Mouse (Mus musculus) hindbrain, postnatal 0 days (tissue): ENCODE measurements around the gene Krt9. TPM values are rescaled to one million over a fixed set of nuclear protein-coding genes. Genes with fewer than 3 reads are reported as not detected.

Experiments used
- ATAC-seq: fragments of 200-750 bp; cut with Nextera tagmentation; 2 replicates; pipeline ENCODE4 v1.8.0; 2017; ENCODE audit warnings: mild to moderate bottlenecking, moderate TSS enrichment, moderate library complexity
- DNase-seq: peaks from one replicate; pipeline ENCODE4 v3.0.0-alpha.2; 2015; ENCODE audit warnings: low spot score
- H3K27ac ChIP-seq: fragments of 300-500 bp; sonication (generic); 2 replicates; pipeline ENCODE4 v1.5.1; 2014; ENCODE audit warnings: mild to moderate bottlenecking
- H3K27me3 ChIP-seq: fragments of 300-500 bp; sonication (generic); 2 replicates; pipeline ENCODE4 v1.6.1; 2014; ENCODE audit warnings: low read length, mixed read lengths; ENCODE audit not compliant: insufficient read depth
- H3K36me3 ChIP-seq: fragments of 300-500 bp; sonication (generic); 2 replicates; pipeline ENCODE4 v1.6.1; 2014; ENCODE audit warnings: low read length, mixed read lengths; ENCODE audit not compliant: insufficient read depth
- H3K4me1 ChIP-seq: fragments of 300-500 bp; sonication (generic); 2 replicates; pipeline ENCODE4 v1.6.1; 2014; ENCODE audit warnings: antibody characterized with exemption, low read length, mixed read lengths; ENCODE audit not compliant: insufficient read depth
- H3K4me2 ChIP-seq: fragments of 300-500 bp; sonication (generic); 2 replicates; pipeline ENCODE4 v1.6.1; 2014; ENCODE audit warnings: low read depth, mild to moderate bottlenecking, low read length, moderate library complexity, mixed read lengths
- H3K4me3 ChIP-seq: fragments of 300-500 bp; sonication (generic); 2 replicates; pipeline ENCODE4 v1.5.1; 2014; ENCODE audit warnings: low read length
- H3K9ac ChIP-seq: fragments of 300-500 bp; sonication (generic); replicated peaks from 2 replicates; pipeline ENCODE4 v1.6.1; 2014; ENCODE audit warnings: mild to moderate bottlenecking, low read length, moderate library complexity, mixed read lengths
- H3K9me3 ChIP-seq: fragments of 300-500 bp; sonication (generic); 2 replicates; pipeline ENCODE4 v1.6.1; 2016; ENCODE audit warnings: low read length, mixed read lengths
- CTCF ChIP-seq: IDR thresholded peaks from 2 replicates; pipeline ENCODE4 v1.5.1; 2016; ENCODE audit warnings: antibody characterized with exemption, control low read depth, low read depth
- WGBS: fragments of 180-500 bp; shearing (Covaris S2); extraction: QIAGEN DNeasy Blood & Tissue Kit; methylation state at CpG from one replicate; pipeline ENCODE4 v1.1.7; 2014; 5-methylcytosine and 5-hydroxymethylcytosine counted together
- polyA plus RNA-seq: library from polyadenylated mRNA; unstranded; fragments of >200 nt; fragmentation: Nextera tagmentation; extraction: Ambion mirVana; gene quantifications from 2 replicates; pipeline ENCODE4 v1.2.1, GENCODE M21; 2015
- total RNA-seq: library from RNA; depleted of rRNA; stranded (reverse); fragments of >200 nt; gene quantifications from 2 replicates; pipeline ENCODE4 v1.2.3, GENCODE M21; 2014

Krt9 gene
- total and polyA plus RNA-seq, 2 experiments from 2014 or later: 0.05 to 0.18 TPM

DNA sequence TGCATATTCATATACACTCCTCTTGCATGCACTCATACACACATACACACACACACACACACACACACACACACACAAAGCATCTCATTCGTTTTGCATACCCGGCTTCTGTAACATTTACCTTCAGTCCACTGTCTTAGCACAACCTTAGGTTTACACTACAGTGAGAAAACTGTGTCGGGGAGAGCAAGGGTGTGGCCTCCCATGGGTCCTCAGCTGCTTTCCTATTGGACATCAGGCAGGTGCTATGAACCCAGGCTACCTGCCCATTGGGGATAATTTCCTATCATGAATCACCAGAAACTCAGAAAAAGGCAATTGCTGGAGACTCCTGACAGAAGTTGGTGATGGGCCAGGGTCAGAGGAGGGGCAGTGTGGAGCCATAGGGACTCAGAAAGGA, 35.7 kb downstream of the Krt9 start:
- Histone ChIP-seq H3K36me3 (no peaks in the 10 kb centered on the region), H3K4me2 (no peak overlapping the region), H3K27me3 (no peaks in the 10 kb centered on the region), H3K27ac (no peak overlapping the region), H3K4me3 (no peak overlapping the region), H3K9me3 (no peaks in the 10 kb centered on the region), H3K4me1 (no peaks in the 10 kb centered on the region), H3K9ac (no peak overlapping the region)
- ATAC-seq: no peak
- DNase-seq: no peak
- 84% methylated on average over 3 of the region's 3 CpGs for WGBS
- no peak for TF ChIP-seq CTCF

DNA sequence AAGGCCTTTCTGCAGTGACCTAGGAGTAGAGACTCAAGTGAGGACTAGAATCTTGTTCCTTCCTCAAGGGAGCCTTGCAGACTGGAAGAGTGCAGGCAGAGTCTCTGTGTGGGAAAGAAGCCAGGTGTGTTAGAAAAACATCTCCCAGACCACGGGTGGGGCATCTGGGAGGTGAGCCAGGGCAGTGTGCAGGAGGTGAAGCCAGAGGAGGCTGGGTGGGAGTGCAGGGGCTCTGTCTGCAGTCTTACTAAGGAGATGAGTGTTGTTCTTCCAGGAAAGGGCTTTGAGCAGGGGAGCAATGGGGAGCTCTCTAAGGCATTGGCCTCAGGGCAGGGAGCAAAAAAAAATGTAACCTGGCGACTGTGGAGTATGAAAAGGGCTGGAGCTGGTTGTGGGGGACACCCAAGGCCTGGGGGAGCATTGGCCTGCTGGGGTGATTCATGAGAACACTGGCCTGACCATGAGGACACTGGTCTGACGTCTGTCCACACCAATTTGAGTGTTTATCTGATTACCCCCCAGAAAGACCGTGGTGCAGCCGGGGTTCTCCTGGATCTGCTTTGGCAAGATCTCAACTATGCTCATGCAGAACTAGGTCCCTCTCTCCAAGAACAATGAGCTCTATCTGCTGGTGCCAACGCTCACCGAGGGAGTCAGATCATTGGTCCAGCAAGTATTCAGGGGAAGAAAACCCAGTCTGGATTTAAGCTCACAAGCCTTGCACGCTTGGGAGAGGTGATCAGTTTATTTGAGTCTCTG, 37.4 kb downstream of the Krt9 start:
- ATAC-seq (no peak), DNase-seq (no peak)
- 47% methylated on average over 8 of the region's 8 CpGs for WGBS
- H3K9ac ChIP-seq: no peak overlapping the region
- no peak for TF ChIP-seq CTCF
- H3K27ac ChIP-seq: no peak overlapping the region
- no peak overlapping the region for H3K4me3 ChIP-seq
- H3K4me1 ChIP-seq: no peaks in the 10 kb centered on the region
- no peaks in the 10 kb centered on the region for H3K9me3 ChIP-seq
- H3K27me3 ChIP-seq: no peaks in the 10 kb centered on the region
- no peaks in the 10 kb centered on the region for H3K36me3 ChIP-seq
- no peak overlapping the region for H3K4me2 ChIP-seq

DNA sequence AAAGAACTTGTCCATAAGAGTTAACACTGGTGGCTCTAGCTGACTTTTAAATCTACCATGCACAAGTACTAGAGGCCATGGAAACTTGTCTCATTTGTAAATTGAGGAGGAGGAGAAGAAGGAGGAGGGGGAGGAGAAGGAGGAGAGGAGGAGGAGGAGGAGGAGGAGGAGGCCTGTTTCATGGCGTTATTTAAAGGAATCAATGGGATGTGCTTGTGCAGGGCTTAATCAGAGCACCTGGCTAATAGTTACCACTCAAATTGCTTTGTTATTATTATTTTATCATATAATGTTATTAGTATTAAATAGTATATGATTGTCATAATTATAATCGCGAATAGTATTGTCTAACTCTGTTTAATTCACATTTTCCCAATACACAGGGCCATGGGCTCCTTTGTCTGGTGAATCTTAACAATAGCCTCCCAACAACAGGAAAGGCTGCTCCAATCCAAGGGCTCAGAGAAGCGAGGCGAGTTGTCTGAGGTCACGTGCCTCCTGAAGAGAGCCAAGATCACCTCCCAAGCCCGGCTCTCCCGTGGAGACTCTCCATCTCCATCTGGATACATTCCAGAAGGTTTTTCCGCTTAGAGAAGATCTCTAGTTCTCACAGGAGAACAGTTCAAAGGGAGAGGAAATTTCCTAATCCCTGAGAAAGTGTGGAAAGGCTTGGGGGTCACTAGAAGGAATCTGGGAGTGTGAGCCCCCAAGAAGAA, 44.3 kb downstream of the Krt9 start, which contains the start of gene Krt19:
Gene Krt19 (minus strand): TSS at position 51 of the 716 bp plus-strand sequence.
- no peak within 1 kb of the TSS for H3K4me2 ChIP-seq
- WGBS: 30% methylated on average over 9 of the region's 9 CpGs
- peaks cover 18% of the 10 kb centered on the region; the same call in 1 of the 2 replicates for H3K27me3 ChIP-seq
- ATAC-seq (no peak), DNase-seq (peak; percentile 43)
- H3K4me3 ChIP-seq: no peak within 1 kb of the TSS
- H3K36me3 ChIP-seq: no peaks in the 10 kb centered on the region
- H3K9me3 ChIP-seq: no peaks in the 10 kb centered on the region
- H3K4me1 ChIP-seq: 0 out of 2 replicates have a peak, but pooled peaks cover 4% of the 10 kb centered on the region
- H3K27ac ChIP-seq: no peak within 1 kb of the TSS
- no peak within 1 kb of the TSS for H3K9ac ChIP-seq
- TF ChIP-seq CTCF: no peak

DNA sequence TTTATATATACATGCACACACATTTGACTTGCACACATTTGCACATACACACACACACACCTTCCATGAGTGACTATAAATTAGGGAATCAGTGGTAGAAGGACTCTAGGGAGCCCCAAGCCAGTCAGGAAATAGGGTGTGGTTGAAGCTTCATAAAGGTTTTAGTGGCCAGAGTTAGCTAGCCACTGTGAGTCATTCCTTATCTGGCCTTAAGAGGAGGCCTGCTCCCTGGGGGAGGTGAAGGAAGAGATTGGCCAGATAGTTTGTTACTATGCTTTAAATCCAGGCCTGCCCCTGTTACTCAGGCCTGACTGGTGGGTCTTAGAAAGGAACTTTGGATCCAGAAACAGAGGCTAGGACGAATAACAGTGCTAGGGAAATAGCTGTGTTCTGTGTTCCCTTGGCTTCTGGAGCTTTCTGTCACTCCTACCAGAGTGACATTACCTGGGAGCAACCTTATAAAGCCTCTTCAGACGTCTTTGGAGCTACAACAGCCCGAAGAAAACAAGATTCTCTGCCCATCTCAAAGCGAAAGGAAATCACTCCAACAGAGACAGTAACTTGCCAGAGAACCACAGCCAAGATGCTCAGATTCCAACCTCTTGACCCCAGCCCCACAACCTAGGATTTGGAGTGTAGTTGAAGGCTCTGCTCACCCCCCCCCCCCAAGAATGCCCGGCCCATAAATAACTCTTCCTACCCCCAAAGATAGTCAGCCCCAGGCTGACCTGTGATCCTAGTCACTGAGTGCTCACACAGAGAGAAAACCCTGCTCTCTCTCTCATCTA, 45.3 kb downstream of the Krt9 start:
- Histone ChIP-seq H3K4me1 (0 out of 2 replicates have a peak, but pooled peaks cover 4% of the 10 kb centered on the region), H3K9me3 (no peaks in the 10 kb centered on the region), H3K27me3 (peaks cover 18% of the 10 kb centered on the region; the same call in 1 of the 2 replicates), H3K27ac (no peak overlapping the region), H3K4me3 (no peak overlapping the region), H3K4me2 (no peak overlapping the region), H3K9ac (no peak overlapping the region), H3K36me3 (no peaks in the 10 kb centered on the region)
- ATAC-seq (no peak), DNase-seq (no peak)
- WGBS: 78% methylated on average over 5 of the region's 5 CpGs
- no peak for TF ChIP-seq CTCF

DNA sequence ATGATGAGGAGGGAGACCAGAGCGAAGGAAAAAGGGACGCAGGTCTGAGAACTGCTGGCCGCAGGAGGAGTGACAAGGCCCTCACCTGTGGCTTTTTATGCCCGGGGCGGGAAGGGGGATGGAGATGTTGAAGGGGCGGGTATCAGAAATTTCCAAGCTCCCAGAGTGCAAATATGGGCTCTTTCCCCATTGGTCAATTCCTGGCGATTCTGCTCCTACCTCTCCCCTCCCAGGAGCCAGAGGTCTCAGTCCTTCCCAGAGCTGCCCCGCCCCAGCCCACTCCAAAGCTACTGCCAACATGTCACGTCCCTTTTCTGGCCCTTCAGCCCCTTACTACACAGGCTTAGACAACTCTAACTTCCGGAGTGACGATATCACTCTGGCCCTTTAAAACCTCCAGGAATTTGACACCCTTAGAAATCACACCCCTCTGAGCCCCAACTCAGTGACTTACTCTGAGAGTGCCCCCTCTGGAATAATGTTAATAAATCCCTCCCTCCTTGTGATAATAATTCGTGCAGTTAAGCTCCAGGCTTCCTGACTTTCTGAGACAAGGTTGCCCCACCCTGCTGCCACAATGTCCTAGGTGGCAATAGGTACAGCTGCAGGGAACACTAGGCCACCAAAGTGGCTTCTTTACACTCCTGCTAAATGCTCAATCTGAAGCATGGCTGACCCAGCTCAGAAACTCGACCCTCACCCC, 47.0 kb downstream of the Krt9 start:
- WGBS: 4% methylated on average over 13 of the region's 13 CpGs
- peaks cover 18% of the 10 kb centered on the region; the same call in 1 of the 2 replicates for H3K27me3 ChIP-seq
- H3K9ac ChIP-seq: no peak overlapping the region
- 0 out of 2 replicates have a peak, but pooled peaks cover 4% of the 10 kb centered on the region for H3K4me1 ChIP-seq
- no peak for ATAC-seq
- H3K4me3 ChIP-seq: peak overlapping the region; percentile 30
- H3K9me3 ChIP-seq: no peaks in the 10 kb centered on the region
- no peak for DNase-seq
- peak overlapping the region; percentile 56 for H3K4me2 ChIP-seq
- TF ChIP-seq CTCF: no peak
- H3K36me3 ChIP-seq: no peaks in the 10 kb centered on the region
- H3K27ac ChIP-seq: no peak overlapping the region

DNA sequence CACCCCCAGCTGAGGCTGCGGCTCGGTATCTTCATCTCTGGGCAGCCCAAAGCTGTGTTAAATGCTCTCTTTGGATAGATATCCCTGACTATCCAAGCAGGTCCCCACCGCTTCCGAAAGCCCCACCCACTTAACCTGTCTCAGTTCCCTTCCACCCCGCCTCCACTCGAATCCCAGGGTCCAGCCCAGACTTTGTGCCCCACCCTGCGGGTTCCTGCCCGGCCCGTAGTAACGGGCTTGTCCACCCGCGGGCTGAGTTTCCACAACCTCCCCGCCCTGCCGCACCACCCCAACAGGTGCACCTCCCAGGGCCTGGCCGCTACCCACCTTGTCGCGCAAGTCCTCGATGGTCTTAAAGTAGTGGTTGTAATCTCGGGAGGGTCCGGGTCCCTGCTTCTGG, 47.9 kb downstream of the Krt9 start:
- 2% methylated on average over 20 of the region's 20 CpGs for WGBS
- Histone ChIP-seq H3K9ac (no peak overlapping the region), H3K36me3 (no peaks in the 10 kb centered on the region), H3K4me3 (peak overlapping the region; percentile 30), H3K9me3 (no peaks in the 10 kb centered on the region), H3K27me3 (peaks cover 18% of the 10 kb centered on the region; the same call in 1 of the 2 replicates), H3K27ac (no peak overlapping the region), H3K4me1 (0 out of 2 replicates have a peak, but pooled peaks cover 4% of the 10 kb centered on the region), H3K4me2 (peak overlapping the region; percentile 56)
- DNase-seq (no peak), ATAC-seq (no peak)
- no peak for TF ChIP-seq CTCF
